Mouse (Mus musculus) midbrain, embryonic 16.5 days (tissue): ENCODE measurements at regions not wholly inside any gene's neighbourhood (a gene's known extent, or its start where the extent isn't known, plus 50 kb on each side); places are given as distances from the start of the nearest gene placed in this dataset.

Source experiments
- ATAC-seq: fragments of 200-750 bp; cut with Nextera tagmentation; 2 replicates; pipeline ENCODE4 v1.8.0; 2017; ENCODE audit warnings: moderate TSS enrichment
- H3K27ac ChIP-seq: fragments of 300-500 bp; sonication (generic); 2 replicates; pipeline ENCODE4 v1.5.1; 2014; ENCODE audit warnings: mild to moderate bottlenecking, low read length, mixed read lengths
- H3K27me3 ChIP-seq: fragments of 300-500 bp; sonication (generic); 2 replicates; pipeline ENCODE4 v1.6.1; 2014; ENCODE audit warnings: low read depth, low read length, mixed read lengths; ENCODE audit not compliant: control insufficient read depth, insufficient read depth
- H3K36me3 ChIP-seq: fragments of 300-500 bp; sonication (generic); 2 replicates; pipeline ENCODE4 v1.6.1; 2014; ENCODE audit warnings: mild to moderate bottlenecking, low read length, moderate library complexity, mixed read lengths; ENCODE audit not compliant: control insufficient read depth, insufficient read depth
- H3K4me1 ChIP-seq: fragments of 300-500 bp; sonication (generic); 2 replicates; pipeline ENCODE4 v1.6.1; 2014; ENCODE audit warnings: mild to moderate bottlenecking, low read length, mixed read lengths; ENCODE audit not compliant: control insufficient read depth, insufficient read depth
- H3K4me2 ChIP-seq: fragments of 300-500 bp; sonication (generic); 2 replicates; pipeline ENCODE4 v1.6.1; 2014; ENCODE audit warnings: mild to moderate bottlenecking, low read length, mixed read lengths
- H3K4me3 ChIP-seq: fragments of 300-500 bp; sonication (generic); 2 replicates; pipeline ENCODE4 v1.5.1; 2014; ENCODE audit warnings: low read depth, mild to moderate bottlenecking, low read length, moderate library complexity, mixed read lengths
- H3K9ac ChIP-seq: fragments of 300-500 bp; sonication (generic); 2 replicates; pipeline ENCODE4 v1.6.1; 2014; ENCODE audit warnings: low read depth, low read length, mixed read lengths
- H3K9me3 ChIP-seq: fragments of 300-500 bp; sonication (generic); replicated peaks from 2 replicates; pipeline ENCODE4 v1.6.1; 2014; ENCODE audit warnings: mild to moderate bottlenecking, low read length, mixed read lengths; ENCODE audit not compliant: control insufficient read depth, poor library complexity, severe bottlenecking
- WGBS: fragments of 180-500 bp; shearing (Covaris S2); extraction: QIAGEN DNeasy Blood & Tissue Kit; methylation state at CpG from one replicate; pipeline ENCODE4 v1.1.7; 2014; 5-methylcytosine and 5-hydroxymethylcytosine counted together

GRCm38 (mm10) chr12:15985649-15986048 lies 168.9 kb upstream of the Trib2 start:
- Histone ChIP-seq H3K9ac (no peak overlapping the region), H3K27me3 (no peaks in the 10 kb centered on the region), H3K9me3 (no peaks in the 10 kb centered on the region), H3K4me3 (no peak overlapping the region), H3K4me1 (no peaks in the 10 kb centered on the region), H3K36me3 (no peaks in the 10 kb centered on the region), H3K4me2 (no peak overlapping the region), H3K27ac (no peak overlapping the region)
- WGBS, result 88% methylated on average over 2 of the region's 2 CpGs
- no peak for ATAC-seq

GRCm38 (mm10) chr12:15983591-15984300 lies 167.0 kb upstream of the Trib2 start:
- H3K27ac ChIP-seq, result no peak overlapping the region
- H3K9me3 ChIP-seq, result no peaks in the 10 kb centered on the region
- H3K36me3 ChIP-seq, result no peaks in the 10 kb centered on the region
- no peaks in the 10 kb centered on the region for H3K4me1 ChIP-seq
- no peak for ATAC-seq
- 87% methylated on average over 11 of the region's 11 CpGs for WGBS
- H3K27me3 ChIP-seq, result no peaks in the 10 kb centered on the region
- no peak overlapping the region for H3K4me3 ChIP-seq
- H3K9ac ChIP-seq, result no peak overlapping the region
- no peak overlapping the region for H3K4me2 ChIP-seq

GRCm38 (mm10) chr12:15981741-15982140 lies 165.0 kb upstream of the Trib2 start:
- H3K27ac ChIP-seq, result no peak overlapping the region
- no peaks in the 10 kb centered on the region for H3K36me3 ChIP-seq
- H3K4me3 ChIP-seq, result no peak overlapping the region
- no peak overlapping the region for H3K9ac ChIP-seq
- WGBS, result 38% methylated on average over 1 of the region's 1 CpGs
- no peak overlapping the region for H3K4me2 ChIP-seq
- H3K27me3 ChIP-seq, result no peaks in the 10 kb centered on the region
- H3K9me3 ChIP-seq, result no peaks in the 10 kb centered on the region
- no peak for ATAC-seq
- H3K4me1 ChIP-seq, result no peaks in the 10 kb centered on the region

GRCm38 (mm10) chr12:15979233-15979632 lies 162.5 kb upstream of the Trib2 start:
- 92% methylated on average over 7 of the region's 7 CpGs for WGBS
- Histone ChIP-seq H3K9ac (no peak overlapping the region), H3K4me1 (no peaks in the 10 kb centered on the region), H3K27ac (no peak overlapping the region), H3K36me3 (no peaks in the 10 kb centered on the region), H3K4me3 (no peak overlapping the region), H3K4me2 (no peak overlapping the region), H3K9me3 (no peaks in the 10 kb centered on the region), H3K27me3 (no peaks in the 10 kb centered on the region)
- no peak for ATAC-seq

- WGBS, result 87% methylated on average over 3 of the region's 3 CpGs
- Histone ChIP-seq H3K36me3 (no peaks in the 10 kb centered on the region), H3K9me3 (no peaks in the 10 kb centered on the region), H3K4me3 (no peak overlapping the region), H3K9ac (no peak overlapping the region), H3K4me1 (no peaks in the 10 kb centered on the region), H3K4me2 (no peak overlapping the region), H3K27me3 (no peaks in the 10 kb centered on the region), H3K27ac (no peak overlapping the region)
- ATAC-seq, result no peak
Observed at GRCm38 (mm10) chr12:15971786-15972185, 155.1 kb upstream of the Trib2 start.

- Histone ChIP-seq H3K27ac (no peak overlapping the region), H3K4me1 (no peaks in the 10 kb centered on the region), H3K9me3 (no peaks in the 10 kb centered on the region), H3K27me3 (no peaks in the 10 kb centered on the region), H3K4me3 (no peak overlapping the region), H3K4me2 (no peak overlapping the region), H3K9ac (no peak overlapping the region), H3K36me3 (no peaks in the 10 kb centered on the region)
- WGBS, result 83% methylated on average over 2 of the region's 2 CpGs
- ATAC-seq, result no peak
Observed at GRCm38 (mm10) chr12:15970262-15970661, 153.5 kb upstream of the Trib2 start.

GRCm38 (mm10) chr12:15967550-15968102 lies 150.9 kb upstream of the Trib2 start:
- Histone ChIP-seq H3K4me2 (no peak overlapping the region), H3K27ac (no peak overlapping the region), H3K9me3 (no peaks in the 10 kb centered on the region), H3K36me3 (no peaks in the 10 kb centered on the region), H3K4me3 (no peak overlapping the region), H3K9ac (no peak overlapping the region), H3K27me3 (no peaks in the 10 kb centered on the region), H3K4me1 (no peaks in the 10 kb centered on the region)
- no peak for ATAC-seq
- WGBS, result 77% methylated on average over 5 of the region's 5 CpGs

- no peak overlapping the region for H3K4me3 ChIP-seq
- no peak overlapping the region for H3K9ac ChIP-seq
- no peaks in the 10 kb centered on the region for H3K4me1 ChIP-seq
- no peaks in the 10 kb centered on the region for H3K9me3 ChIP-seq
- no peaks in the 10 kb centered on the region for H3K36me3 ChIP-seq
- ATAC-seq, result no peak
- H3K27ac ChIP-seq, result no peak overlapping the region
- H3K27me3 ChIP-seq, result no peaks in the 10 kb centered on the region
- WGBS, result 91% methylated on average over 1 of the region's 1 CpGs
- no peak overlapping the region for H3K4me2 ChIP-seq
Observed at GRCm38 (mm10) chr12:15966631-15967030, 149.9 kb upstream of the Trib2 start.

- Histone ChIP-seq H3K4me1 (no peaks in the 10 kb centered on the region), H3K9me3 (no peaks in the 10 kb centered on the region), H3K36me3 (no peaks in the 10 kb centered on the region), H3K4me3 (no peak overlapping the region), H3K9ac (no peak overlapping the region), H3K27me3 (no peaks in the 10 kb centered on the region), H3K27ac (no peak overlapping the region), H3K4me2 (no peak overlapping the region)
- WGBS, result 96% methylated on average over 4 of the region's 4 CpGs
- no peak for ATAC-seq
Observed at GRCm38 (mm10) chr12:15965921-15966320, 149.2 kb upstream of the Trib2 start.
